Mouse (Mus musculus) heart, embryonic 16.5 days (tissue): Measurements from ENCODE around the gene Il4i1. TPM values are rescaled to one million over a fixed set of nuclear protein-coding genes. Genes with fewer than 3 reads are reported as not detected.

ENCODE experiments used
- microRNA counts: library from miRNA; unstranded; fragments of <30 nt; microRNA quantifications from one replicate; lab custom pipeline; 2016
- microRNA-seq: library from miRNA; unstranded; fragments of <30 nt; microRNA quantifications from one replicate; pipeline ENCODE4, GENCODE M21; 2017
- polyA plus RNA-seq: library from polyadenylated mRNA; unstranded; fragments of >200 nt; fragmentation: Nextera tagmentation; extraction: Ambion mirVana; gene quantifications from 2 replicates; pipeline ENCODE4 v1.2.1, GENCODE M21; 2015

Gene Il4i1
- polyA plus RNA-seq, 1 experiment from 2014 or later, result 4.6 TPM

MicroRNA genes within 50 kb of the gene (microRNA counts, 519-probe panel; counts per million panel counts)
- not detected for microRNA mmu-miR-707 (lab: Ali Mortazavi, UCI)

Small RNAs within 50 kb of the gene (microRNA-seq; reads per million reads assigned to microRNA genes)
- not detected for gene Mir707

Other genes starting within 250 kb of the Il4i1 start
- 2.8 and 11.6 TPM in 2 replicates for gene Napsa, start 244.0 kb upstream of the Il4i1 start, polyA plus RNA-seq
- 0.08 and 0.32 TPM in 2 replicates for gene Kcnc3, start 225.7 kb upstream of the Il4i1 start, polyA plus RNA-seq
- 1.5 and 4.9 TPM in 2 replicates for gene Myh14, start 145.5 kb upstream of the Il4i1 start, polyA plus RNA-seq
- gene Izumo2, start 107.6 kb upstream of the Il4i1 start, polyA plus RNA-seq, result not detected in 2 replicates
- gene Vrk3, start 68.0 kb upstream of the Il4i1 start, polyA plus RNA-seq, result 35.9 and 36.5 TPM in 2 replicates
- 0.54 and 0.80 TPM in 2 replicates for gene Zfp473, start 65.3 kb upstream of the Il4i1 start, polyA plus RNA-seq
- 79.2 and 81.5 TPM in 2 replicates for gene Nup62, start 299 bp upstream of the Il4i1 start, polyA plus RNA-seq
- 2.3 and 2.4 TPM in 2 replicates for gene Atf5, start 271 bp downstream of the Il4i1 start, polyA plus RNA-seq
- 103 and 104 TPM in 2 replicates for gene Akt1s1, start 32.6 kb downstream of the Il4i1 start, polyA plus RNA-seq
- gene Tbc1d17, start 32.7 kb downstream of the Il4i1 start, polyA plus RNA-seq, result 60.5 and 62.3 TPM in 2 replicates
- gene Pnkp, start 40.8 kb downstream of the Il4i1 start, polyA plus RNA-seq, result 27.7 and 28.0 TPM in 2 replicates
- 210 and 269 TPM in 2 replicates for gene Ptov1, start 53.4 kb downstream of the Il4i1 start, polyA plus RNA-seq
- gene Med25, start 76.3 kb downstream of the Il4i1 start, polyA plus RNA-seq, result 89.4 and 96.0 TPM in 2 replicates
- 15.3 and 16.0 TPM in 2 replicates for gene Fuz, start 79.7 kb downstream of the Il4i1 start, polyA plus RNA-seq
- 51.8 and 52.0 TPM in 2 replicates for gene Ap2a1, start 113.1 kb downstream of the Il4i1 start, polyA plus RNA-seq
- gene Tsks, start 126.8 kb downstream of the Il4i1 start, polyA plus RNA-seq, result 0.12 and 0.40 TPM in 2 replicates
- 7.6 and 8.9 TPM in 2 replicates for gene Cpt1c, start 158.5 kb downstream of the Il4i1 start, polyA plus RNA-seq
- gene Prmt1, start 170.2 kb downstream of the Il4i1 start, polyA plus RNA-seq, result 355 and 387 TPM in 2 replicates
- gene Irf3, start 181.3 kb downstream of the Il4i1 start, polyA plus RNA-seq, result 71.4 and 73.6 TPM in 2 replicates
- gene Bcl2l12, start 182.3 kb downstream of the Il4i1 start, polyA plus RNA-seq, result 32.2 and 33.3 TPM in 2 replicates
- 22.7 and 26.4 TPM in 2 replicates for gene Scaf1, start 200.0 kb downstream of the Il4i1 start, polyA plus RNA-seq
- gene Rras, start 201.6 kb downstream of the Il4i1 start, polyA plus RNA-seq, result 74.8 and 85.0 TPM in 2 replicates
- gene Prr12, start 236.5 kb downstream of the Il4i1 start, polyA plus RNA-seq, result 5.6 and 7.3 TPM in 2 replicates
- 53.8 and 55.9 TPM in 2 replicates for gene Nosip, start 246.0 kb downstream of the Il4i1 start, polyA plus RNA-seq
- 12.9 and 16.6 TPM in 2 replicates for gene Prrg2, start 246.3 kb downstream of the Il4i1 start, polyA plus RNA-seq